Mouse (Mus musculus) hindbrain, embryonic 16.5 days (tissue): ENCODE results near the gene Olfr68. TPM values are rescaled to one million over a fixed set of nuclear protein-coding genes. Genes with fewer than 3 reads are reported as not detected.
"Not testable (repeated sequence)": the region's sequence is repeated elsewhere in the genome, so short reads cannot be mapped to it uniquely, and the experiment has no call there.

Experiments used
- ATAC-seq: fragments of 200-750 bp; cut with Nextera tagmentation; 2 replicates; pipeline ENCODE4 v1.8.0; 2017; ENCODE audit warnings: moderate TSS enrichment, moderate library complexity
- H3K27ac ChIP-seq: fragments of 300-500 bp; sonication (generic); 2 replicates; pipeline ENCODE4 v1.5.1; 2014; ENCODE audit warnings: low read depth, mild to moderate bottlenecking, control low read depth, low read length, moderate library complexity
- H3K27me3 ChIP-seq: fragments of 300-500 bp; sonication (generic); replicated peaks from 2 replicates; pipeline ENCODE4 v1.6.1; 2014; ENCODE audit warnings: low read length; ENCODE audit not compliant: control insufficient read depth, insufficient read depth
- H3K36me3 ChIP-seq: fragments of 300-500 bp; sonication (generic); 2 replicates; pipeline ENCODE4 v1.6.1; 2014; ENCODE audit warnings: mild to moderate bottlenecking, low read length, moderate library complexity, mixed read lengths; ENCODE audit not compliant: control insufficient read depth, insufficient read depth
- H3K4me1 ChIP-seq: fragments of 300-500 bp; sonication (generic); 2 replicates; pipeline ENCODE4 v1.6.1; 2014; ENCODE audit warnings: low read depth, low read length; ENCODE audit not compliant: control insufficient read depth, insufficient read depth
- H3K4me2 ChIP-seq: fragments of 300-500 bp; sonication (generic); 2 replicates; pipeline ENCODE4 v1.6.1; 2014; ENCODE audit warnings: mild to moderate bottlenecking, low read length, control low read depth, moderate library complexity
- H3K4me3 ChIP-seq: fragments of 300-500 bp; sonication (generic); 2 replicates; pipeline ENCODE4 v1.5.1; 2014; ENCODE audit warnings: mild to moderate bottlenecking, low read length, control low read depth, moderate library complexity
- H3K9ac ChIP-seq: fragments of 300-500 bp; sonication (generic); 2 replicates; pipeline ENCODE4 v1.6.1; 2014; ENCODE audit warnings: low read depth, mild to moderate bottlenecking, control low read depth, low read length, moderate library complexity
- H3K9me3 ChIP-seq: fragments of 300-500 bp; sonication (generic); 2 replicates; pipeline ENCODE4 v1.6.1; 2014; ENCODE audit warnings: mild to moderate bottlenecking, low read length, moderate library complexity; ENCODE audit not compliant: control insufficient read depth
- WGBS: fragments of 180-500 bp; shearing (Covaris S2); extraction: QIAGEN DNeasy Blood & Tissue Kit; methylation state at CpG from one replicate; pipeline ENCODE4 v1.1.7; 2014; 5-methylcytosine and 5-hydroxymethylcytosine counted together
- polyA plus RNA-seq: library from polyadenylated mRNA; unstranded; fragments of >200 nt; fragmentation: Nextera tagmentation; extraction: Ambion mirVana; gene quantifications from 2 replicates; pipeline ENCODE4 v1.2.1, GENCODE M21; 2015

The Olfr68 gene
- polyA plus RNA-seq, 1 experiment from 2014 or later: not detected

DNA sequence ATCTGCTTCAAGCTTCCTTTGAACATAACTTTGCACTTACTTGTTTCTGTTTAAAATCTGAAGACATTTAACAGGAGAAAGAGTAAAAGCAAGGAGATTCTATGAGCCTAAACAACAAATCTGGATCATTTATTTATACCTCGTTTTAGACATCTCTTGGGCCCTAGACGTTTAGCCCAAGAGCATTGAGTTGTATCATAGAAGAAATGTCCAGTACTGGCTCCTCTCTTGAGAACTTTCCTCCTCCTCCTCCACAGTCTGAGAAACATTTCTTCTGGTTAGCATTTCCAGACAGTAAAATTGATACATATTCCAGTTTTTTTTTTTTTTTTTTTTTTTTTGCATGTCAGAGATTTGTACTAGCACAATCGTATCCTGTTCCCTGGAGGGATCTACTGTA lies 12.2 kb upstream of the Olfr68 start, which contains the start of gene Olfr67:
Olfr67 (minus strand) TSS at position 101 of the 400 bp plus-strand sequence.
- Histone ChIP-seq H3K4me1 (no peaks in the 10 kb centered on the region), H3K27me3 (no peaks in the 10 kb centered on the region), H3K4me2 (no peak within 1 kb of the TSS), H3K27ac (no peak within 1 kb of the TSS), H3K36me3 (no peaks in the 10 kb centered on the region), H3K9ac (no peak within 1 kb of the TSS), H3K9me3 (no peaks in the 10 kb centered on the region), H3K4me3 (no peak within 1 kb of the TSS)
- 80% methylated on average over 3 of the region's 3 CpGs for WGBS
- ATAC-seq: no peak

DNA sequence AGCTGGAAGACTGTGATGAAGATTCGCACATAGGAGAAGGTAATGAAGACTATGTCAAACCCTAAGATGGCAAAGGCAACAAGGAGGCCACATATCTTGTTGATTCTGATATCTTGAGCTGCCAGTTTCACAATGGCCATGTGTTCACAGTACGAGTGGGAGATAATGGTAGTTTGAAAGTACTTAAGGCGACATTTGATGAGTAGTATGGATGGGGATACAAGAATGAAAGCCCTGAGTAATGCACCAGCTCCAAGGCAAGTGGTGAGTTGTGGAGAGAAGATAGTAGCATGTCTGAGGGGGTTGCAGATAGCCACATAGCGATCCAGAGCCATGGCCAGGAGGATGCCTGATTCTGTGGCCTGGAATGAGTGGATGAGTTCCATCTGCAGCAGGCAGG lies 1.8 kb downstream of the Olfr68 start:
- not testable (repeated sequence) for H3K36me3 ChIP-seq, H3K27ac ChIP-seq, H3K4me3 ChIP-seq, H3K9ac ChIP-seq, ATAC-seq, H3K27me3 ChIP-seq, H3K9me3 ChIP-seq, H3K4me1 ChIP-seq, H3K4me2 ChIP-seq
- 86% methylated on average over 3 of the region's 4 CpGs for WGBS

- ATAC-seq: no peak
Measured at GRCm38 (mm10) chr7:103771494-103771893, 8.0 kb downstream of the Olfr68 start, which contains the start of gene Olfr69. Olfr69 (minus strand) TSS chr7:103771594.

GRCm38 (mm10) chr7:103767687-103768086 lies 11.8 kb downstream of the Olfr68 start:
- not testable (repeated sequence) for H3K4me3 ChIP-seq, H3K9ac ChIP-seq, H3K27ac ChIP-seq, H3K36me3 ChIP-seq, ATAC-seq, H3K27me3 ChIP-seq, H3K4me1 ChIP-seq, H3K4me2 ChIP-seq, H3K9me3 ChIP-seq
- 87% methylated on average over 4 of the region's 6 CpGs for WGBS

More at GRCm38 (mm10) chr7:103771494-103771893, 8.0 kb downstream of the Olfr68 start, which contains the start of gene Olfr69:
- Histone ChIP-seq H3K27me3 (no peaks in the 10 kb centered on the region), H3K9me3 (no peaks in the 10 kb centered on the region), H3K27ac (no peak within 1 kb of the TSS), H3K4me2 (no peak within 1 kb of the TSS), H3K36me3 (no peaks in the 10 kb centered on the region), H3K9ac (no peak within 1 kb of the TSS), H3K4me1 (no peaks in the 10 kb centered on the region), H3K4me3 (no peak within 1 kb of the TSS)
- WGBS: 84% methylated on average over 2 of the region's 2 CpGs

DNA sequence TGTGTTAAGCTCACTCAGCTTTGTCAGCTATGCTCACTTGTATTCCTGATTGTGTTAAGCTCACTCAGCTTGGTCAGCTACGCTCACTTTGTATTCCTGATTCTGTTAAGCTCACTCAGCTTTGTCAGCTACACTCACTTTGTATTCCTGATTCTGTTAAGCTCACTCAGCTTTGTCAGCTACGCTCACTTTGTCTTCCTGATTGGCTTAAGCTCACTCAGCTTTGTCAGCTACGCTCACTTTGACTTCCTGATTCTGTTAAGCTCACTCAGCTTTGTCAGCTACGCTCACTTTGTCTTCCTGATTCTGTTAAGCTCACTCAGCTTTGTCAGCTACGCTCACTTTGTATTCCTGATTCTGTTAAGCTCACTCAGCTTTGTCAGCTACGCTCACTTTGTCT lies 17.3 kb downstream of the Olfr68 start:
- ATAC-seq, H3K9me3 ChIP-seq, H3K36me3 ChIP-seq, H3K4me2 ChIP-seq, H3K27ac ChIP-seq, H3K9ac ChIP-seq, H3K27me3 ChIP-seq, H3K4me3 ChIP-seq, H3K4me1 ChIP-seq: not testable (repeated sequence)
- WGBS: 91% methylated on average over 6 of the region's 6 CpGs

- Histone ChIP-seq H3K9me3 (no peaks in the 10 kb centered on the region), H3K27ac (no peak within 1 kb of the TSS), H3K4me2 (no peak within 1 kb of the TSS), H3K9ac (no peak within 1 kb of the TSS), H3K4me1 (no peaks in the 10 kb centered on the region), H3K36me3 (no peaks in the 10 kb centered on the region), H3K27me3 (no peaks in the 10 kb centered on the region), H3K4me3 (no peak within 1 kb of the TSS)
- WGBS: 48% methylated on average over 2 of the region's 2 CpGs
- no peak for ATAC-seq
Measured at GRCm38 (mm10) chr7:103757233-103757632, 22.3 kb downstream of the Olfr68 start, which contains the start of gene Olfr630. Olfr630 (minus strand) TSS chr7:103757333.

DNA sequence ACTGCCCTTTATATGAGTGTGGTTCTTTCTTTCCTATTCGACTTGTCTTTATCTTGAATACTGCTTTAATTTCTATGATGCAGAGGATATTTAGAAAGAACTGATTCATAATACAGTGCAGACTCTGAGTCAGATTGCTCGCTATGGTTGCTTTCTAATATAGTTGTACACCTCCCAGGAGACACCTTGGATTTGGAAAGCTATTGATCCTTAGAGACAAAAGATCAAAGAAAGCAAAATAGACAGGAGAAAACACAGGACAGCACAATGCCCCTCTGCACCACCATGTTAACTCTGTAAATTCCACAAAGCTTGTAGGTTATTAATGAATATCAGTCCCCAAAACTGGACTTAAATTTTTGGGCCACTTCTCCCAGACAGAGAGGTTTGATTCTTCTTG lies 34.7 kb downstream of the Olfr68 start, which contains the start of gene Olfr629:
Olfr629 (minus strand) TSS at position 101 of the 400 bp plus-strand sequence.
- Histone ChIP-seq H3K36me3 (no peaks in the 10 kb centered on the region), H3K9ac (no peak within 1 kb of the TSS), H3K27me3 (no peaks in the 10 kb centered on the region), H3K9me3 (peaks cover 4% of the 10 kb centered on the region; the same call in 1 of the 2 replicates), H3K4me3 (no peak within 1 kb of the TSS), H3K4me2 (no peak within 1 kb of the TSS), H3K4me1 (no peaks in the 10 kb centered on the region), H3K27ac (no peak within 1 kb of the TSS)
- 80% methylated on average over 2 of the region's 2 CpGs for WGBS
- ATAC-seq: no peak

DNA sequence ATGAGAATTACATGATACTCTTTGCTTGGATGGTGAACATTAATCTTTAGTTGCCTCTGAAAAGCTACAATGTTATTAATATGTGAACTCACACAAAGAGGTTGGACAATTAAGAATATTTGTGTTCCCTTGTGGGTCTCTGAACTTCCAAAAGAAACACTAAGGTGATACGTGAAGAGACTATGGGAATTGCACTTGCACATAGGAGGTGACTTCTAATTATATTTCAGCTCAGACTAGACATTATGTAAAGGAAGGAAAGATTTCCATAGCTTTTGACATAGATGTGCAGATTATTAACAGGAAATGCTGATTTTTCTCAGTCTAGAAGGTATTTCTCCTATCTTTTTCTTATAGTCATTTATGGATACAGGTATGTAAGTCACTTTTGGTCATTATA lies 49.4 kb downstream of the Olfr68 start, which contains the start of gene Olfr628:
Olfr628 (plus strand) TSS at position 301 of the 400 bp plus-strand sequence.
- Histone ChIP-seq H3K27ac (no peak within 1 kb of the TSS), H3K36me3 (no peaks in the 10 kb centered on the region), H3K4me3 (no peak within 1 kb of the TSS), H3K9me3 (no peaks in the 10 kb centered on the region), H3K9ac (no peak within 1 kb of the TSS), H3K27me3 (no peaks in the 10 kb centered on the region), H3K4me2 (no peak within 1 kb of the TSS), H3K4me1 (no peaks in the 10 kb centered on the region)
- 95% methylated on average over 1 of the region's 1 CpGs for WGBS
- no peak for ATAC-seq
